Mouse (Mus musculus) heart, adult 2 months (tissue): ENCODE measurements around the gene Drg1.

Experiments
- CTCF ChIP-seq: fragments of 200-600 bp; IDR thresholded peaks from 2 replicates; pipeline ENCODE4 v1.8.1; 2022; ENCODE audit warnings: antibody characterized with exemption, mild to moderate bottlenecking, moderate library complexity
- EP300 ChIP-seq: fragments of 200-500 bp; IDR thresholded peaks from 2 replicates; pipeline ENCODE4 v1.6.1; 2011; ENCODE audit warnings: low read depth, low read length, control low read depth; ENCODE audit not compliant: insufficient read depth
- POLR2A ChIP-seq: fragments of 200-500 bp; IDR thresholded peaks from 2 replicates; pipeline ENCODE4 v1.6.1; 2011; ENCODE audit warnings: mild to moderate bottlenecking, low read depth, low read length, control low read depth; ENCODE audit not compliant: insufficient read depth

GRCm38 (mm10) chr11:3289803-3290639 is 23.8 kb upstream of the Drg1 start:
- TF ChIP-seq CTCF (peak; percentile 82), POLR2A (peak; percentile 62), EP300 (peak; percentile 37; the same call in 1 of the 2 replicates)
